Mouse (Mus musculus) B cell, adult 2 months (primary cell): ENCODE results near the gene R3hdml.
"Not testable (repeated sequence)": the region's sequence is repeated elsewhere in the genome, so short reads cannot be mapped to it uniquely, and the experiment has no call there.

ENCODE experiments used
- DNase-seq, 2 experiments: peaks; one replicate each; pipeline ENCODE4 v3.0.0; 2022

R3hdml gene

DNA sequence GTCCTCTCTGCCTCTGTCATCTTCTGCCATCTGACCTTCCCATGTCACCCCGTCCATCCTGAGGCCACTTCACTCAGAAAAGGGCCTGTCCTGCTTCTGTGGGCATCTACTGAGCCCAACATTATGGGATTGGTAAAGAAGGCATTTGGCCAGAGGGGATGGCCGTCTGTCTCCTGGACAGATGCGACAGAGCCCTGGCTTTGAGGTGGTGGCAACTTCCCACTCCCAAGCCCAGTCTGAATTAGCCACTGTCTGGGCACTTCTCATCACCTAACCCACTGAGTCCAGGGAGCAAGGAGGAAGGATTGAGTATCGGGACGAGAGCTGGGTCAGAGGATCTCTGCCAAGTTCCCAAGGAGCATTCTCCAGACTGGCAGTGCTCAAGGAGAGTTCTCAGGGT lies at the start of gene R3hdml:
R3hdml (plus strand) TSS at position 301 of the 400 bp plus-strand sequence.
- DNase-seq: no peak

GRCm38 (mm10) chr2:163443543-163443942 lies 48.6 kb upstream of the R3hdml start:
- no peak for DNase-seq

GRCm38 (mm10) chr2:163444017-163444416 lies 48.1 kb upstream of the R3hdml start:
- DNase-seq: no peak

DNA sequence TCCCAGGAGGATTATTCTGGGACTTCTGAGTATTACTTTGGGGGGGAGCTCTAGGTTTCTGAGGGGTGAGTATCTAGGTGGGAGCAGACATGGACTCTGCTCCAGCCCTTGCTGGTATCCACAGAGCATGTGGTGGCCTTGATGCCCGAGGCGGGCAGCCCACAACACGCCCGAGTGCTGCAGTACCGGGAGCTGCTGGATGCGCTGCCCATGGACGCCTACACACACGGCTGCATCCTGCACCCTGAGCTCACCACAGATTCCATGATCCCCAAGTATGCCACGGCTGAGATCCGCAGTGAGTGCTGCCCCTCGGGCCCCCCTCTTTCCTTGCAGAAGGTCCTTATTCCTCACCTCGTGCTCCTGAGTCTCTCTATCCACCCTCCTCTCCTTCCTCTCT lies 44.7 kb upstream of the R3hdml start:
- no peak for DNase-seq

DNA sequence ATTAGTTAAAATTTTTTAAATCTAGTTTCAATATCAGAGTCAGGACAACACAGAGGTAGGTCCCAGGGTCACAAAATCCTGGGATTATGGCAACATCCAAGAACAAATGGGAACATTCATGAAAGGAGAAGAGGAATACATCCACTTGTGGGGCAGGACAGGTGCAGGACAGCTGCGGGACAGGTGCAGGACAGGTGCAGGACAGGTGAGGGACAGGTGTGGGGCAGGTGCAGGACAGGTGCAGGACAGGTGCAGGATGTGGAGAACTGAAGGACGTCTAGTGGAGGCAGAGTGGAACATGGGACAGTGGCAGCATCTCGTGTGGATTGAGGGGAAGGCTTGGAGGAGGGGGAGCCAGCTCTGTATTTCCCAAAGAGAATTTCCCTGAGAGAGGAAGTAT lies 42.8 kb upstream of the R3hdml start:
- DNase-seq: no peak

GRCm38 (mm10) chr2:163450668-163451295 lies 41.3 kb upstream of the R3hdml start:
- no peak for DNase-seq

GRCm38 (mm10) chr2:163452738-163453137 lies 39.4 kb upstream of the R3hdml start:
- DNase-seq: no peak

GRCm38 (mm10) chr2:163453378-163453777 lies 38.7 kb upstream of the R3hdml start:
- no peak for DNase-seq

DNA sequence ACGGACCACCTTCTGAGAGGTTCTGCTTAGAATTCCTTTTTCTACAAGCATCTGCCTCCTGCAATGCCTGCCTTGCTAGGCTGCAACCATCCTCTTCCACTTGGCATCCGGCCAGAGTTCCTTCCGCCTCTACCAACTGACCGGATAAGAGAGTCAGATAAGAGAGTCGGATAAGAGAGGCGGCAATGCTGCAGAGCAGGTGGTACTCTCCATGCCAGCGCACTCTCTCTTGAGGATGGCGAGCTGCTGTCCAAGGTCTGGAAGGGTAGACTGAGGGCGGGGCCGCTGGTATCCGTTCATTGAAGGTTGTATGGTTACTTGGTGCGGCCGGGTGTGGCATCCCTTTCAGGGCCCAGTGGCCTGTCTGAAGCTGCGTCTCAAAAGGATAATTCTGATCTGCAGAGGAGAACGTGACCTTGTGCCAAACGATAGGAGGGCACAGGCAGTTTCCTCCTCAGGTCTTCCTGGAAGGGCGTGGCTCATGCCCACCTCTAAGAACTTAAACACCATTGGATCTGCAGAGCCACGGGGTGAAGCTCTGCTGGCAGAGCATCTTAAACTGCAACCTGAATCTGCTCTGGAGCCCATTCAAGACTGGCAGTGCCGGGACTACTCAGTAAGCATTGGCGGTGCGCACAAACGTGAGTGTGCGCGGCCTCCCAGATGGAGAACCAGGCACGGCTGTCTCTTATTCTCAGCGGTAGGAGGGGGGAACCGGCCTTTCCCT lies 33.4 kb upstream of the R3hdml start:
- DNase-seq: no peak

DNA sequence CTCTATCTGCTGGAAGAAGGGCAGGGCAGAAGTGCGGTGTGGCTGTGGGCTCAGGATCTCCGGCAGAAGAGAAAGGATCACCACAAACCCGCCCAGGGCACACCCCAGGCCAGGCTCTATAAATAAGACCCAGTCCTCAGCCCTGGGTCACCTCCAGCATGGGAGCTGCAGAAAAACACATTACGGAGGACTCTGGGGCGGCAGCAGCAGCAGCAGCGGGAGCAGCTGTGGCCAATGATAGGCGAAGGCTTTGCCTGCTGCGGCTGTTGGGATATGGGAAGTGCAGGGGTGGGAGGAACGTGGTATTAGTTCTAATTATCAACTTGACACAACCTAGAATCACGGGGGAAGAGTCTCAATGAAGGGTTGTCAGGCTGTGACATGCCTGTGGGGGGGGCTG lies 32.7 kb upstream of the R3hdml start:
- no peak for DNase-seq

DNA sequence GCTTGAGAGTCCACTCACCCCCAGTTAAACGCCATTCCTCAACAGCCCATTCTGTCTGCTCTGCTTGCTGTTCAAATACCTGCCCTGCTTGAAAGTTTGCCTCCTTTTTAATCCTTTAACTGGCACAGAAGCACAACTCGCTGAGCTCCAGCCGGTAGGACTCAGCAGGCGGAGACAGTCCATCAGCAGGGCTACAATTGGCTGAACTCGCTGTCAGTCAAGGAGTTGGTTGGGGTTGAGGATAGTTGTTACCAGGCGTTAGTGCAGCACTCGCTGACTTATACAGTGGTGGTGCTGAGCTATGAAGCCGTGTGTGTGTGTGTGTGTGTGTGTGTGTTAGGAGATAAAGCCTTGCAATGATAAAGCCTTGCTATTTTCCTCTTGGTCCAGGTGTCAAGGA lies 31.5 kb upstream of the R3hdml start:
- no peak for DNase-seq

DNA sequence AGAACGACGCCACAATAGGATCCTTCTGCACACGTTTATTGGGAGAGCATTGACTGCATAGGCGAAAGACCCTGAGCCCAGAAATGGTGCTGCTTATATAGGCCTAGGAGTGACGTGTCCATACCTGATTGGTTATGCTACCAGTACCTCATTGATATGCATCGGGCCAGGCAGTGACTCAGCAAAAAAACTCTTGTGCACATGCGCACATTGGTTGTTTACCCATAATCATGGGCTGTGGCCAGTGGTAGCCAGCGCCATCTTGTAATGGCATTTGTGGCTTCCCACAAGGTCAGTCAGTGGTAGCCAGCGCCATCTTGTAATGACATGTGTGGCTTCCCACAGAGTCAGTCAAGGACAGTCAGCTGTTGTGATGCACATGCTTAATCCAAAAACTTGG lies 30.8 kb upstream of the R3hdml start:
- not testable (repeated sequence) for DNase-seq

GRCm38 (mm10) chr2:163462386-163462785 lies 29.7 kb upstream of the R3hdml start:
- DNase-seq: no peak

GRCm38 (mm10) chr2:163462801-163463200 lies 29.3 kb upstream of the R3hdml start:
- DNase-seq: no peak

GRCm38 (mm10) chr2:163463251-163463769 lies 28.8 kb upstream of the R3hdml start:
- DNase-seq: no peak

GRCm38 (mm10) chr2:163463998-163464397 lies 28.1 kb upstream of the R3hdml start:
- DNase-seq: no peak

GRCm38 (mm10) chr2:163464562-163464961 lies 27.6 kb upstream of the R3hdml start:
- DNase-seq: no peak

DNA sequence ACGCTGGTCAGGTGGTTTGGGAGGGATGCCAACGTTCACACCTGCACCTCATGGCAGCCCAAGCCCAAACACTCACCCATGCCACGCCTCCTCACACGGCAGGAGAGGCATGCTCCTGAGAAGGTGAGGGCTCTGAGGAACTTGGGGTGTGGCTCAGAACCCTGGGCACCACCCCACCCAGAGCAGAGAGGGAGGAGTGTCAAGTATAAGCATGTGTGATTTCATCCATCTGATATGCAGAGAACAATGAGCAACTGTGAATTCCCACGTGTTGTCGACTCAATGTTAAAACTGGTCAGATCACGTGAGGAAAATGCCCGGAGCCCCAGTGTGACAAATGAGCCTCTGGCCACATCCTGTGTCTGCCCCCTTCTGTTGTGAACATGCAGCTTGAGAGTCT lies 25.3 kb upstream of the R3hdml start:
- DNase-seq: no peak

- no peak for DNase-seq
Measured at GRCm38 (mm10) chr2:163467585-163467984, 24.5 kb upstream of the R3hdml start.

GRCm38 (mm10) chr2:163468866-163469265 lies 23.3 kb upstream of the R3hdml start:
- no peak for DNase-seq

DNA sequence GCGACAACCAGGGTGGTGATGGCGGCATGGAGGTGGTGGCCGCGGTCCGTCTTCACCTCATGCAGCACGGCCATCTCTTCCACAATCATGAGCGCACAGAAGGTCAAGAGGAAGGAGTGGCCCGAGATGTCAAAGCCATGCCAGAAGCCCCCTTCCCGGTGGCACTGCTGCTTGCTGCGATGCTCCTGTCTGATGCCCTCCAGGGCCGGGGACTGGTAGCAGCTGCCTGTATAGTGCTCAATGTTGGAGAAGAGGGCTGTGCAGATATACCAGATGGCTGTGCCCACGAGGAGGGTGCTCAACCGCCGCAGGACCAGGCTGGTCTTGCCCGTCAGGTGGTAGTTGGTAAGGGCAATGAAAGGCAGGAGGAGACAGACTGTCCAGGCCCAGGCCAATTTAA lies 22.4 kb upstream of the R3hdml start:
- no peak for DNase-seq

DNA sequence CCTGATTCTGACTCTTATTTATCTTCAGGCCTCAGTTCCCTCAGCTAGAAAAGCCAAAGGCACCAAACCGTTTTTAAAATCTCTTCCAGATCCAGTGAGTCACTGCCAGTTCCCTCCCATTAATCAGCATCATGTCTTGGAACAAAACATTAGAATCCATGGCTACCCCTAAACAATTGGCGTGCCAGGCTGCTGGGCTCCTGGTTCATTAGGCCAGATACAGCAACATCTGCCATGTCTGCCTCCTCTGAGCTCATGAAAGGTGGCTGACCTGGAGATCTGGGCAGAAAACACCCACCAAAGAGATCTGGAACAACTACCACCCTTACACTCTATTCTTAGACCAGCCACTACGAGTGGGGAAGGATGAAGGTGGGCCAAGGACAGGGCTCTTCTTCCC lies 21.0 kb upstream of the R3hdml start:
- no peak for DNase-seq

DNA sequence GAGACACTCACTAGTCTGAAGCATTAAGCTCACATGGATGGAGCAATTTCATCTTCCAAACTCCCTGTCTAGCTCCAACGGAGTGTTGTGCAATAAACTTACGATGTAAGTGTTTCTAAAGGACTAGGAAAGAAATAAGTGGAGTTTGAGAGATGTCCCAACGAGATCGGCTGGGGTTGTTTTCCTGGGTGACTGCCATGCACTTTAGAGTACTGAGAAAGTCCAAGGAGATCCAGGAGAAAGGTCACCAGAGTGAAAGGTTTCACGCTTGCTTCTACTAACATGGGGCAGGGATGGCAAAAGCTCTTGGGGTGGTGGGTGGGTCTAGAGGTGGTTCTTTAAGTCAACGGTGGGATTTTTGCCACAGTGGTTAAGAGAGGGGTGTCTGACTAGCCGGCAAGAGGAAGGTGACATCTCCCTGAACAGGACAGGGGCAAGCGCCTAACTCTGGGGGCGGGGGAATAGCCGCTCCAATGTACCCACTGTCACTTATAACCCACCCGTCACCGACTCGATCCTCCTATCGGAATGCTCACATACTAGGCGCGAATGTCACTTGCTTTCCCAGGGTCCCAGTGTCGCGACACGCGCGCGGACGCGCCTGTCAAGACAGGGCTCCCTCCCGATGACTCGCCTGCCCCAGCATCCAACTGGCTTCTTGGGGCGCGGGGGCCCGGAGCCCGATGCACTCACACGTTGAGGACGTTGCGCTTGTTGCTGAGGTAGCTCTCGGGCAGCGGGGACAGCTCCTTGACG lies 20.2 kb upstream of the R3hdml start:
- DNase-seq: no peak

DNA sequence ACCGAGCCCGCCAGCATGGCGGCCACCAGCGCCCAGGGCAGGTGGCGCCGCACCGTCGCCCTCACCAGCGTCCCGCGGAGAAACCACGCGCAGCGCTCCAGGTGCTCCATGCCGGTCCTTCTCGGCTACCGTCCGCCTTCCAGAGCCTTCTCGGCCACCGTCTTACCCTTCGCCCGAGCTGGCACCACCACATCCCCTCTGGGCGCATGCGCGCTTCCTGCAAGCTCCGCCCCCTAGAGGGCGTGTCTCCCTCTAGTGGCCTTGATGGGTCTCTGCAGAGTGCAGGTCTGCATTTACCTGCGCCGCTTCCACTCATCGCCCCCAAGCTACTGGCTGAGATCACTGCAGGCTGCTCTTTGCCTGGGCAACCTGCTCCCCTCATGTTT lies 19.7 kb upstream of the R3hdml start, which contains the start of gene Fitm2:
Fitm2 (minus strand) TSS at position 164 of the 386 bp plus-strand sequence.
- DNase-seq: peak; percentile 97 to 98
